Mouse (Mus musculus): Measurements from ENCODE around the gene Insl5.
A peak's percentile ranks its signal among the peaks of the same experiment; 100 is the strongest.

Insl5 gene

DNA sequence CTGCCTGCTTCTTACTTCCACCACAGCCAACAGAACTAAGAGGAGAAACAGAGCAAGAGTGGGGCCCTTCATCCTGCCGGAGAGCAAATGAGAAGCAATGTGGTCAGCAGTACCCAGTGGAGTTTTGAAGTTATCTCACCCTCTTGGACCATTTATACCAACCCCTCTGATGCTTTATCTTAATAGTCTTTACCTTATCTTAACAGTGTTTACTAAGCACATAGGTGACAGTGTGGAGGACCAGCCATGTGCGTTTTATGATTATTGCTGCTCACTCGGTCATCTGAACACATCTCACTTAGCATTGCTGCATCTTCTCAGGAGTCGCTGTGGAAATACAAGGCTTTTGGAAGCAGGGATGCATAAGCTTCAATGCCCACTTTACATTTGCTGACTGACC, at the start of gene Insl5:
Gene Insl5, minus strand, starts transcription at position 222 of the 400 bp plus-strand sequence.
- no peak for DNase-seq (ENCODE audit: inconsistent age in 2 of 2, low spot score in 1 of 2)

DNA sequence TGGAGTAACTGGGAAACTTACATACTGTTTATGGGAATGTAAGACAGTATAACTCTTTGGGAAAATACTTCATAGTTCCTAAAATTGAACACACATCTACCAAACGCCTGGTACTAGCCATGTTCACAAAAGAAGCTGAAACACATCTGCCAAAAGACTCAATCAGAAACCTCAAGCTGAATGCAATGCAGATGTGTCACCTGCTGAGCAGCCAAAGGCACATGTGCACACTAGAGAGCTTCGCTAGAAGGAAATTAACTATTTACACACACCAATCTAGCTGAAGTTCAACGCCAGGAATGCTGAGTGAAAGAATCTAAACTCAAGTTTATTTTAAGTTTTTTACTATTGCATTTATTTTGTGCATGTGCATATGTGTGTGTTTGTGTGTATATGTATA, 44.0 kb upstream of the Insl5 start:
- no peak for DNase-seq (ENCODE audit: inconsistent age in 2 of 2, low spot score in 1 of 2)

GRCm38 (mm10) chr4:103067906-103068655, 41.4 kb upstream of the Insl5 start:
- DNase-seq (ENCODE audit: inconsistent age in 2 of 2, low spot score in 1 of 2) = no peak

- DNase-seq (ENCODE audit: inconsistent age in 2 of 2, low spot score in 1 of 2) = no peak
These were observed 38.3 kb upstream of the Insl5 start for GRCm38 (mm10) chr4:103064976-103065375.

DNA sequence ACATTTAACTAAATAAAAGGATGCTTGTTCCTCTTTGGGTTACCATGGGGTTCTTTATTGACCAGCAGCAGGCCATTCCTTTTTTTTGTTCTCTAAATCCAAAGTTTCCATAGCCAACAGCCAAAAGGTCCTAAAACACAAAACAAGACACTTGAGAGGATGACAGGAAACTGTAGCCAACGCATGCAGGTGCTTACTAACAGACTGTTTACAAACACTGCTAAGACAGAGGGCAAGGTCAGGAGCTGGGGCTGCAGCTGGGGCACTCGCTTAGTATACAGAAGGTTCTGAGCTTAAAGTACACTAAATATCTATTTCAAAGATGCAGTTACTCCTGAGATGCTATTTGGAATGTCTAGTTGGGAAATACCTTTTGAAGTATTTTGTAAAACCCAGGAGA, 37.8 kb upstream of the Insl5 start:
- DNase-seq (ENCODE audit: inconsistent age in 2 of 2, low spot score in 1 of 2) = no peak

DNA sequence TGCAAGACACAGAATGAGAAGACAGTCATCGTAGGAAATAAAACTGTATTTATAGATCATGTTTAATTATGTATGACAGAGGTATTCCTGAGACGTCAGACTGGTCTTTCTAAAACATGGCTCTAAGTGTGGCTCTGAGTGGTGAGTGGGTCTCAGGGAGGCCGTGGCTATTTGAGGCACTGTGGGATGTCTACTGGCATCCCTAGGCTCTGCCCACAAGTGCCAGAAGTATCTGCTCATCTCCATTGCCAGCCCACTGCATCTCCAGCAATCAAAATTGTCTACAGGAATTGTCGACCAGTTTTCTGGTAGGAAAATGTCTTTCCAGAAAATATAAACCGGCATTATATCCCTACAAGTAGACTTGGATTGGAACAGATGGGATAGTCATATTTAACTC, 30.3 kb upstream of the Insl5 start:
- no peak for DNase-seq (ENCODE audit: inconsistent age in 2 of 2, low spot score in 1 of 2)

- no peak for DNase-seq (ENCODE audit: inconsistent age in 2 of 2, low spot score in 1 of 2)
These were observed 21.4 kb upstream of the Insl5 start for GRCm38 (mm10) chr4:103048046-103048445.

DNA sequence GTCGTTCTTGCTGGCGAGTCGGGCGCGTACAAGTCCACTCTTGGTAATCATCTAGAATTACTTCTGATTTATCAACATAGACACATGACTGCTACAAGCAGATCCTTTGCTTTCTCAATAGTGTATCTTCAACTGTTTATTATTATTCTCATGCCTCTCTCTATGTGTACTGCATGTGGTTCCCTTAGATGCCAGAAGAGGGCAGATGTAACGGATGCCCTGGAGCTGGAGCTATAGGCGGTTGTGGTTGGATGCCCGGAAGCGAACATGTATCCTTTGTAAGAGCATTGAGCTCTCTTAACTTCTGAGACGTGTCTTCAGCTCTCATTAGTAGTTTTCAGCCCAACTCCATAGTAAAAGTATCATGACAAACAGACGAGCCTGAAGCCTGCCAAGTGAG, 16.4 kb upstream of the Insl5 start:
- DNase-seq (ENCODE audit: inconsistent age in 2 of 2, low spot score in 1 of 2) = no peak

GRCm38 (mm10) chr4:103039838-103040191, 13.2 kb upstream of the Insl5 start:
- no peak for DNase-seq (ENCODE audit: inconsistent age in 2 of 2, low spot score in 1 of 2)

GRCm38 (mm10) chr4:103039103-103039837, 12.6 kb upstream of the Insl5 start:
- no peak for DNase-seq (ENCODE audit: inconsistent age in 2 of 2, low spot score in 1 of 2)

DNA sequence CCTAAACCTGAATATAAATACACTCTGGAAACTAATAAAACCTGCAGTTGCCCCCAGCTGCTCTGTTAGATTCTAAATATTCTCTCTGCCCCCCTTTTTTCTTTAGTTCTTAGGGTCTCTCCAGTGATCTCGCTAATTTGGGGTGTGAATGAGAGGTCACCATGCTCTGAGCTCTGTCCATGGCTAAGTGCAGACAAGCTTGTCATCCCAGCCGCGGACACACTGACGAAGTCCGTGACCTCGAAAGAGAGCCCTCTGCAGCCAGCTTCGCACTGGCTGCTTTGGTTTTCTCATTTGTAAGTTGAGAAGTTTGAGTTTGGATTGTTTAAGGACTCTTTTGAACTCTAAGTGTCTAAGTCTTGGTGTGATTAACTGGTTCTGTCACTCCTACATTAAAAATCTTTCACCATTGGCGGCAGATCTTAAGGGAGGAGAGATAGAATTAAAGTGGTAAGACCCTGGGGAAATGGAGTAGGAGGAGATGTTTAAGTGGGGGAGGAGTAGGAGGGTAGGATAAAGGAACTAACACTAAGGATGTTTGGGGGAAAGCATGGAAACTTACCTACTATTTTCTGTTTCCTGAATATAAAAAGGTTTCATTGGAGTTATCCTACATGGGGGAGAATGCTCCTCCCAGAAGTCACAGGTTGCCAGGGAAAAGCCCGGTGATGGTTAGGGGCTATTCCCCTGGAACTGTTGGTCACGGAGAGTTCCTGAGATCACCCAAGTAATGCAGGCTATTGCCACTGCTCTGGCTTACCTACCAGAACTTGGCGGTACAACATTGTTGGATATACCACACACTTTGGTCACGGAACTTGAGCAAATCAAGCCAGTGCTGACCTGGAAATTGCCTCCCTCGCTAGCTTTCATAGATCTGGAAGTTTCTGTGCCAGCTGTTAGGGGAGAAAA, 1.8 kb upstream of the Insl5 start:
- peak in 1 of 2 experiments; percentile 30 for DNase-seq (ENCODE audit: inconsistent age in 2 of 2, low spot score in 1 of 2)

DNA sequence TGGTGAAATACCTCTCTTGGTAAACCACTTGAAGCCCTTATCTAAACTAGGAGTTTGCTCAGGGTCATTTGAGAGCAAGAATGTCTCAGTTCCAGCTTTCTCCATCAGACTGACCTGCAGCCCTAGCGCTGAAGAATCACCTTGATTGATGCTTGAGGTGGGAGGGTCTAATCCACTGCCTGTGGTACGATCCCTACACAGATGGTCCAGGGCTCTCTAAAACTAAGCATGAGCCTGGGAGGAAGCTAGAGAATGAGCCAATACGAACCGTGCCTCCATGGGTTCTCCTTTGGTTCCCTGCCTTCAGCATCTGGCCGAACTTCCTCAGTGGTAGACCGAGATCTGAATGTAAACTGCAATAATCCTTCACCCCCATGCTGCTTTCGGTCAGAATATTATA, 1.1 kb upstream of the Insl5 start:
- DNase-seq (ENCODE audit: inconsistent age in 2 of 2, low spot score in 1 of 2) = no peak

GRCm38 (mm10) chr4:103013490-103013889, 13.2 kb downstream of the Insl5 start:
- no peak for DNase-seq (ENCODE audit: inconsistent age in 2 of 2, low spot score in 1 of 2)

DNA sequence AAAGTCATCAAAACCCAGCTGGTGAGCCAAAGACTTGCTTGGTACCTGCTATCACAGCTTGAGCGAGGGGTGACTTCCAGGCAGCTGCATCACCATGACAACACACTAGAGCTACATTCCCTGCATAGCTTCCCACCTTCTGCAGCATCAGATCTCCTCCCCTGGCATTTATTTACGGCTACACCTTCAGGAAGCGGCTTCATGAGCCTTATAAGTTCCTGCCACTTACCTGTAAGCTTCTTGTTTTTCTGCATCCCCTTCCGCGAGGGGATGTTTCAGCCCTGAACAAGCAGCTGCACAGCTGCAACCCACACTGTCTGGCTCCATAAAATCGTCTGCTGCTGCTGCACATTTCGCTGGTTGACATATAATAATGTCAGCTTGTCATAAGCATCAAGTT, 14.8 kb downstream of the Insl5 start:
- no peak for DNase-seq (ENCODE audit: inconsistent age in 2 of 2, low spot score in 1 of 2)

DNA sequence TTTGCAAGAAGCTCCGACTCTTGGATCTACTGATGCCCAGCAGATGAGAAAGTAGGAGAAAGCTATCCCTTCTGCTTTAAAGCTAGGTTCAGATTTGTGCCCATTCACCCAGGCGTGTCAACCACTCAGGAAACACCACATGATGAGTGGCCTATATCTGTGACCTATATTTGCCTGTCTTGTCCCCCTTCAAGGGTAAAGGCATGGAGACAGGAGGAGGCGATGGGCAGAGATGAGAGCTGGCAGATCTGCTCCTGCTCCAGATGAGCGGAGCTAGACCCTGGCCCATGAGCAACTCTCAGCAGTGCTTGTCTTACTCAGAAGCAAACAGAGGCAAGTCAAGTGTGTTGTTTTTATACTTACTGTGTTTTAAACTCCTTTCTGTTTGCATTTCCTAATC, 15.9 kb downstream of the Insl5 start:
- no peak for DNase-seq (ENCODE audit: inconsistent age in 2 of 2, low spot score in 1 of 2)

DNA sequence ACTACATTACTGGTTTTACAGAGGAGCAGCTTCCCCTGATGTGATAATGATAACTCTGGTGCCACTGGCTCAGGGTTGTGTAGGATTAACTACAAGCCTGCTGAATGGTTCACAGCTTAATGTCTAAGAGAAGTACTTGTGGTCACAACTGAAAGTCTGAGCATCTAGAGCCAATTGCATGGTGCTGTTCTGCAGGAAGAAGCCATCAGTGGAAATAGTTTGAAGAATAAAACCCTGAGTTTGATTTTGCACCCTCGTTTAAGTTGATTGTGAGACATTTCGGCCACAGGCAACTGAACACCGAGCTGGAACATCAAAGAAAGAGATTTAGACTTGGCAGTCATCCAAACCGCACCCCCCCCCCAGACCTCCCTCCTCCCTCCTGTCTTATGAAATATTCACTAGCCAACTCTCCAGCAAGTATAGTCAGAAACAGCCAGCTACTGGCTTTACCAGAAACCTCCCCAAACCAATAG, 19.7 kb downstream of the Insl5 start:
- DNase-seq (ENCODE audit: inconsistent age in 2 of 2, low spot score in 1 of 2) = peak in 1 of 2 experiments; percentile 41

GRCm38 (mm10) chr4:103006266-103006665, 20.4 kb downstream of the Insl5 start:
- no peak for DNase-seq (ENCODE audit: inconsistent age in 2 of 2, low spot score in 1 of 2)

- no peak for DNase-seq (ENCODE audit: inconsistent age in 2 of 2, low spot score in 1 of 2)
These were observed 21.3 kb downstream of the Insl5 start for GRCm38 (mm10) chr4:103005190-103005945.

DNA sequence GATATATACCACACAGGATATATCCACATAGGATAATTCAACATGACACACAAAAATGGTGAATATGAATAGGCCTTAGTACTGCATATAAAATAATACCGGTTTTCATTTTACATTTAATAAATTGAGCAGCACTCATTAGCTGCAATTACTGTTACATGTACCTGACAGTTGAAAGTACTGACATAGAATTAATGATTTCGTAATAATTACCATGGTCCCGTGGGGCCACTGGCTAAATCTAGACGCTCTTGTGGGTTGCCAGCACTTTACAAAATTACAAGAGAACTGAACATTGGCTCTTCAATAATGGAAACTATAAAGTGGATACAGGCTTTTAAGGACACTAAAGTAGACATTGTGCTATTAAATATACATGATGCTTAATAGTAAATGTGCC, 22.0 kb downstream of the Insl5 start:
- no peak for DNase-seq (ENCODE audit: inconsistent age in 2 of 2, low spot score in 1 of 2)

- DNase-seq (ENCODE audit: inconsistent age in 2 of 2, low spot score in 1 of 2) = no peak
These were observed 35.0 kb downstream of the Insl5 start for GRCm38 (mm10) chr4:102991685-102992084.
